Mouse (Mus musculus) neural tube, embryonic 12.5 days (tissue): ENCODE data around the gene Mcoln1. TPM values are rescaled to one million over a fixed set of nuclear protein-coding genes. Genes with fewer than 3 reads are reported as not detected.
A peak's percentile ranks its signal among the peaks of the same experiment; 100 is the strongest.

ENCODE experiments used
- ATAC-seq: fragments of 200-750 bp; cut with Nextera tagmentation; 2 replicates; pipeline ENCODE4 v1.8.0; 2017; ENCODE audit warnings: low read depth, mild to moderate bottlenecking, moderate TSS enrichment, moderate library complexity; ENCODE audit not compliant: low FRiP score
- H3K27ac ChIP-seq: fragments of 300-500 bp; sonication (generic); 2 replicates; pipeline ENCODE4 v1.5.1; 2016
- H3K27me3 ChIP-seq: fragments of 300-500 bp; sonication (generic); replicated peaks from 2 replicates; pipeline ENCODE4 v1.6.1; 2016; ENCODE audit warnings: mild to moderate bottlenecking
- H3K36me3 ChIP-seq: fragments of 300-500 bp; sonication (generic); 2 replicates; pipeline ENCODE4 v1.6.1; 2016; ENCODE audit warnings: mild to moderate bottlenecking
- H3K4me1 ChIP-seq: fragments of 300-500 bp; sonication (generic); 2 replicates; pipeline ENCODE4 v1.6.1; 2016
- H3K4me2 ChIP-seq: fragments of 300-500 bp; sonication (generic); replicated peaks from 2 replicates; pipeline ENCODE4 v1.6.1; 2016; ENCODE audit warnings: mild to moderate bottlenecking
- H3K4me3 ChIP-seq: fragments of 300-500 bp; sonication (generic); 2 replicates; pipeline ENCODE4 v1.5.1; 2016
- H3K9ac ChIP-seq: fragments of 300-500 bp; sonication (generic); 2 replicates; pipeline ENCODE4 v1.6.1; 2016; ENCODE audit warnings: mild to moderate bottlenecking
- H3K9me3 ChIP-seq: fragments of 300-500 bp; sonication (generic); 2 replicates; pipeline ENCODE4 v1.6.1; 2016; ENCODE audit warnings: mild to moderate bottlenecking
- whole genome bisulfite sequencing: fragments of 180-500 bp; shearing (Covaris S2); methylation state at CpG from one replicate; pipeline ENCODE4 v1.1.7; 2016; 5-methylcytosine and 5-hydroxymethylcytosine counted together
- polyA plus RNA-seq: library from polyadenylated mRNA; unstranded; fragments of >200 nt; fragmentation: Nextera tagmentation; extraction: Ambion mirVana; gene quantifications from 2 replicates; pipeline ENCODE4 v1.2.1, GENCODE M21; 2016

Mcoln1 gene
- polyA plus RNA-seq, 1 experiment from 2014 or later = 78.9 TPM

DNA sequence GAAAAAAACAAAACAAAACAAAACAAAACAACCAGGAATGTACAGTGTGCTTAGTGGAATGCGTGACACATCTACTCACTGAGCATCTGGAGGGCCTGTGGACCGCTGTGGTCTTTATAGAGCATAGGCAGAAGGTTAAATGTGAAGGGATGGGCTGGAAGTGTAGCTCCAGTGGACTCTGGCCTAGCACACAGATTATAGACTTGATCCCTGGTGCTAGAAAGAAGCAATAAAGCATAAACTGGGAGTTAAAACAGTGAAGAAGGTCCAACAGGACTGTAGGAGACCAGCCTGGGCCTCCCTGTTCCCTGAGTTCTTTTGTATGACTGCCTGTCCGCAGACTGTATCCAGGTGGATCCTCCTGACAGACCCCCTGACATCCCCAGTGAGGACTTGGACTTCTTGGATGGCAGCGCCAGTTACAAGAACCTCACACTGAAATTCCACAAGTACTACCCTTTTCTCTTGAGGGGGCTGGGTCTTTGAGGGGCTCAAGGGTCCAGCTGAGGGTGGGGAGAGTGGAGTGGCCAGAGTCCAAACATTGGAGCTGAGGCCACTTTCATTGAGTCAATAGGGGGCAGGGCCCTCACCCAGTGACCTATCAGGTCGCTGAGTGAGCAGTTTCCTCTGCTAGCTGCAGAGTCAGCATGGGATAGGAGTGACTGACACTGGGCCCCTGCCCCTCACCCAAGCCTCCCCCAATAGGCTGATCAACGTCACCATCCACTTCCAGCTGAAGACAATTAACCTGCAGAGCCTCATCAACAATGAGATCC lies 7.9 kb downstream of the Mcoln1 start:
- Histone ChIP-seq H3K4me3 (no peak overlapping the region), H3K9me3 (no peaks in the 10 kb centered on the region), H3K4me2 (no peak overlapping the region), H3K9ac (no peak overlapping the region), H3K27me3 (no peaks in the 10 kb centered on the region), H3K4me1 (no peaks in the 10 kb centered on the region), H3K36me3 (peaks cover 71% of the 10 kb centered on the region), H3K27ac (no peak overlapping the region)
- 87% methylated on average over 6 of the region's 6 CpGs for WGBS
- ATAC-seq = no peak

DNA sequence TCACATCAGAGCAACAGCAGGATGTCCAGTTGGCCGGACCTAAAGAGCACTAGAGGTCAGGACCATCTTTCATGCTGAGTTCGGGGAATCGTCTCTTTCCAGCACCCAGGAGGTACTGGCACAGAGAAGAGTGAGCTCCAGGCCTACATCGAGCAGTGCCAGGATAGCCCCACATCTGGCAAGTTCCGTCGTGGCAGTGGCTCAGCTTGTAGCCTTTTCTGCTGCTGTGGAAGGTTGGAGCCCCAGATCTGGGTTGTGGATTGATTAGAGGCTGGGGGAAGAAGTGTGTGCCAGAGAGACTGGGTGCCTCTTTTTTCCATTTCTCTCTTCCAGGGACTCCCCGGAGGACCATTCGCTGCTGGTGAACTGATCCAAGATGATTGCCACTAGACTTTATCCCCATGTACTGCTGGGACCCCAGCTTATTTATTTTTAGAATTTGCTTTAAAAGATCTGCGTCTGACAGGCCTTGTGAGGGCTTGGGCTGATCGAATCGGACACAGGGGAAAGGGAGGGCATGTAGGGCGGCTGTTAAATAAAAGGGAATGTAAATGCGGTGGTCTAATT lies 14.5 kb downstream of the Mcoln1 start:
- Histone ChIP-seq H3K27me3 (no peaks in the 10 kb centered on the region), H3K4me2 (peak overlapping the region; percentile 94), H3K9me3 (no peaks in the 10 kb centered on the region), H3K9ac (0 out of 2 replicates have a peak overlapping the region, but pooled peaks have one; percentile 26), H3K27ac (no peak overlapping the region), H3K4me3 (peak overlapping the region; percentile 56), H3K36me3 (peaks cover 42% of the 10 kb centered on the region), H3K4me1 (peaks cover 3% of the 10 kb centered on the region)
- 35% methylated on average over 13 of the region's 13 CpGs for WGBS
- ATAC-seq = no peak

GRCm38 (mm10) chr8:3515260-3515671 lies 15.0 kb downstream of the Mcoln1 start, which contains the start of gene Pnpla6:
TSS of gene Pnpla6 (plus strand) at chr8:3515384.
- Histone ChIP-seq H3K27ac (no peak within 1 kb of the TSS), H3K4me2 (peak within 1 kb of the TSS; percentile 94), H3K4me3 (peak within 1 kb of the TSS; percentile 56), H3K4me1 (peaks cover 3% of the 10 kb centered on the region), H3K9me3 (no peaks in the 10 kb centered on the region), H3K36me3 (peaks cover 37% of the 10 kb centered on the region), H3K9ac (peak within 1 kb of the TSS; percentile 60), H3K27me3 (no peaks in the 10 kb centered on the region)
- peak; percentile 64 for ATAC-seq
- WGBS = under 1% methylated on average over 25 of the region's 25 CpGs

DNA sequence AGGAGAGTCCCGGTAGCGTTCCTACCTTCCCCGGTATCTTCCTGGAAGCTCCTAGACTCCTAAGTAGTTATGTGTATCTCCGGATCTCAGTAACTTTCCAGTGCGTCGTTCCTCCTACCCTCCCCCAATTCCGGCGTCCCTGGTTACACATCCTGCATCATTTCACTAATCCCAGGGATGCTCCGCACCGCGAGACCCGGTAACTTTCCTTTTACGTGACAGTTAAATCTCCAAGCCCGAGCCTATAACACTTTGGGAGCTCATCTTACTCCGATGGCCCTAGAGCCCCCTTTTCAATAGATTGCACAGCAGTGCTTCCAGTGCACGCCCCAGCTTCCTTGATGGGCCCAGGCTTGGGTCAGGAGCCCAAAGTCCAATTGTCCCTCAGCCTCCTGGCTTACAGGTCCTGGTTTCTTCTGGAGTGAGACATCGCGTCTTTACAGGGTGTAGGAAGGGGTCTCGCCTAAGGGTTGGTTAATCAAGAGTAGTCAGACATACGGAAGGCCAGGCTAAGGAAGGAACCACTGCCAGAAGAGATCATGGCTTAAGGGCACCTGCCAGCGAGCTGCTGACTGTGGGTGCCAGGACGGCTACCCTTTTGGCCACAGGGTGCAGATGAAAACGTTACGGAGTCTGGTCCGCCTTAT lies 15.6 kb downstream of the Mcoln1 start:
- peaks cover 31% of the 10 kb centered on the region for H3K36me3 ChIP-seq
- H3K9me3 ChIP-seq = no peaks in the 10 kb centered on the region
- WGBS = under 1% methylated on average over 25 of the region's 25 CpGs
- peaks cover 3% of the 10 kb centered on the region for H3K4me1 ChIP-seq
- peak overlapping the region; percentile 60 for H3K9ac ChIP-seq
- H3K4me2 ChIP-seq = peak overlapping the region; percentile 94
- no peaks in the 10 kb centered on the region for H3K27me3 ChIP-seq
- peak; percentile 46 for ATAC-seq
- peak overlapping the region; percentile 56 for H3K4me3 ChIP-seq
- no peak overlapping the region for H3K27ac ChIP-seq

GRCm38 (mm10) chr8:3516450-3517116 lies 16.3 kb downstream of the Mcoln1 start:
- 2% methylated on average over 36 of the region's 36 CpGs for WGBS
- Histone ChIP-seq H3K36me3 (peaks cover 31% of the 10 kb centered on the region), H3K4me2 (peak overlapping the region; percentile 94), H3K9ac (peak overlapping the region; percentile 60), H3K27ac (no peak overlapping the region), H3K9me3 (no peaks in the 10 kb centered on the region), H3K4me1 (peaks cover 3% of the 10 kb centered on the region), H3K4me3 (peak overlapping the region; percentile 56), H3K27me3 (no peaks in the 10 kb centered on the region)
- ATAC-seq = peak; percentile 87

DNA sequence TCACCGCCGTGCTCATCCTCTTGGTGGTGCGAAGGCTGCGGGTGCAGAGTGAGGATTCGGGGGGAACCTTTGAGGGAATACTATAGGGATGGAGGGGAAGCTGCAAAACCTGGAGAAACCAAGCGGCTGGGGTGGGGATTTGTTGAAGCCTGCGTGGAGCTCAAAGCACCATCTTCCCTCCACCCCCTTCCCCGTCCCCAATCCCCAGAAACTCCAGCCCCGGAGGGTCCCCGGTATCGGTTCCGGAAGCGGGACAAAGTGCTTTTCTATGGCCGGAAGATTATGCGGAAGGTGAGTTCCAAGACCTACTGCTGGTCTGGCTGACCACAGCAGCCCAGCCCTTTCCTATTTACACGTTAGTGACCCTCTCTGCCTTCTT lies 16.8 kb downstream of the Mcoln1 start:
- peaks cover 32% of the 10 kb centered on the region for H3K36me3 ChIP-seq
- H3K27ac ChIP-seq = no peak overlapping the region
- 10% methylated on average over 16 of the region's 16 CpGs for WGBS
- 0 out of 2 replicates have a peak overlapping the region, but pooled peaks have one; percentile 14 for H3K9ac ChIP-seq
- no peak for ATAC-seq
- no peaks in the 10 kb centered on the region for H3K9me3 ChIP-seq
- peak overlapping the region; percentile 56 for H3K4me3 ChIP-seq
- H3K4me2 ChIP-seq = peak overlapping the region; percentile 94
- peaks cover 3% of the 10 kb centered on the region for H3K4me1 ChIP-seq
- H3K27me3 ChIP-seq = no peaks in the 10 kb centered on the region

DNA sequence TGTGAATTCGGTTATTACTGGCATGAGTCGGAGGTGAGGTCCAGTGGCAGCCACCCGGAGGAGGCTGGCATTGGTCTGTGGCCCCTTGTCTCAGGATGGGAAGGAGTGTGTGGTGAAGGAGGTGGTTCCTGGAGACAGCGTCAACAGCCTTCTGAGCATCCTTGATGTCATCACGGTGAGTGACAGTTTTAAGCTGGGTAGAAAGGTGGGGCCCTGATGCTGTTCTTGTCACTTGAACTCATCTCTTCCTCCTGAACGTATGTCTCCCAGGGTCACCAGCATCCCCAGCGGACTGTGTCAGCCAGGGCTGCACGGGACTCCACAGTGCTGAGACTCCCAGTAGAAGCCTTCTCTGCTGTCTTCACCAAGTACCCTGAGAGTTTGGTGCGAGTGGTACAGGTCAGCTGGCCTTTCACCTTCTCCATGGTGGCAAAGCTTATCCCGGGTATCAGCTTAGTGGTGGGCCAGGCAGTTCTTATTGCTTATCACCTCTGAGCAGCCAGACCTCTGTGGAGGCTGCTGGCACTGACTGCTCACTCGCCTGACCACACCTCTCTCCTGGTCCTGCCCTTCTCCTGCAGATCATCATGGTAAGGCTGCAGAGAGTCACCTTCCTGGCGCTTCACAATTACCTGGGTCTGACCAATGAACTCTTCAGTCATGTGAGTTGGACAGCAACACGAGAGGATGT lies 21.9 kb downstream of the Mcoln1 start:
- no peak for ATAC-seq
- 91% methylated on average over 13 of the region's 13 CpGs for WGBS
- Histone ChIP-seq H3K9me3 (no peaks in the 10 kb centered on the region), H3K4me2 (no peak overlapping the region), H3K4me3 (no peak overlapping the region), H3K9ac (no peak overlapping the region), H3K4me1 (no peaks in the 10 kb centered on the region), H3K27me3 (no peaks in the 10 kb centered on the region), H3K36me3 (peaks cover 45% of the 10 kb centered on the region), H3K27ac (no peak overlapping the region)

DNA sequence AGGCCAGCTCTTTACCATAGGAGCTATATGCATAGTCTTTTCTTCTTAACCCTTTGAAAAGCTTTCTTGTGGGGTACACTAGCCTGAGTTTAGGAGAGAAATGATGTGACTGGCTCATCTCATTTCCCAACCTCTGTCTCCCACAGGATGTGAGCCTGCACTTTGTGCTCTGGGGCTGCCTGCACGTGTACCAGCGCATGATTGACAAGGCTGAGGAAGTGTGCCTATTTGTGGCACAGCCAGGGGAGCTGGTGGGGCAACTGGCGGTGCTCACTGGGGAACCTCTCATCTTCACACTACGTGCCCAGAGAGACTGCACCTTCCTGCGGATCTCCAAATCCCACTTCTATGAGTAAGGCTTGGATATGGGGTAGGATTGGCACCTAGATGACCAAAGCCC lies 30.6 kb downstream of the Mcoln1 start:
- H3K4me3 ChIP-seq = no peak overlapping the region
- no peaks in the 10 kb centered on the region for H3K27me3 ChIP-seq
- H3K27ac ChIP-seq = no peak overlapping the region
- H3K4me1 ChIP-seq = no peaks in the 10 kb centered on the region
- H3K9me3 ChIP-seq = no peaks in the 10 kb centered on the region
- peaks cover 31% of the 10 kb centered on the region for H3K36me3 ChIP-seq
- no peak overlapping the region for H3K4me2 ChIP-seq
- WGBS = 90% methylated on average over 5 of the region's 5 CpGs
- no peak overlapping the region for H3K9ac ChIP-seq
- ATAC-seq = no peak

GRCm38 (mm10) chr8:3531936-3532335 lies 31.7 kb downstream of the Mcoln1 start:
- 95% methylated on average over 18 of the region's 18 CpGs for WGBS
- Histone ChIP-seq H3K36me3 (peaks cover 36% of the 10 kb centered on the region), H3K4me3 (no peak overlapping the region), H3K9me3 (no peaks in the 10 kb centered on the region), H3K9ac (no peak overlapping the region), H3K27ac (no peak overlapping the region), H3K4me2 (no peak overlapping the region), H3K27me3 (no peaks in the 10 kb centered on the region), H3K4me1 (no peaks in the 10 kb centered on the region)
- no peak for ATAC-seq

GRCm38 (mm10) chr8:3536053-3536841 lies 36.0 kb downstream of the Mcoln1 start:
- Histone ChIP-seq H3K36me3 (peaks cover 67% of the 10 kb centered on the region), H3K9me3 (no peaks in the 10 kb centered on the region)

DNA sequence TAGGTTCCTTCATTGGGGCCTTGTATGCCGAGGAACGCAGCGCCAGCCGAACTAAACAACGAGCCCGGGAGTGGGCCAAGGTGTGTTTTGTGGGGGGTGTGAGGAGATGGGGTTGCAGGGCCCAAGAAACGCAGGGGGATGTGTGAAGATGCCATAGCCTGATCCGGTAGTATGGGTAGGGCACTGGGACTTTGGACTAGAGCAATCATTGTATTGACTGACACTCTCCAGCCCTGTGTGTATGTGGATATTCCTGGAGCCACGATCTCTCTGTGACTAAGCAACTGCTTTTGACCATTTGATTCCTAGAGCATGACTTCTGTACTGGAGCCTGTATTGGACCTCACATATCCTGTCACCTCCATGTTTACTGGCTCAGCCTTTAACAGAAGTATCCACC lies 36.7 kb downstream of the Mcoln1 start:
- no peaks in the 10 kb centered on the region for H3K27me3 ChIP-seq
- no peaks in the 10 kb centered on the region for H3K4me1 ChIP-seq
- H3K4me3 ChIP-seq = no peak overlapping the region
- H3K4me2 ChIP-seq = no peak overlapping the region
- no peak overlapping the region for H3K27ac ChIP-seq
- ATAC-seq = no peak
- 97% methylated on average over 9 of the region's 9 CpGs for WGBS
- H3K36me3 ChIP-seq = peaks cover 67% of the 10 kb centered on the region
- no peaks in the 10 kb centered on the region for H3K9me3 ChIP-seq
- H3K9ac ChIP-seq = no peak overlapping the region

More at GRCm38 (mm10) chr8:3536053-3536841, 36.0 kb downstream of the Mcoln1 start:
- no peak overlapping the region for H3K4me2 ChIP-seq
- H3K27me3 ChIP-seq = no peaks in the 10 kb centered on the region
- H3K9ac ChIP-seq = no peak overlapping the region
- no peaks in the 10 kb centered on the region for H3K4me1 ChIP-seq
- WGBS = 62% methylated on average over 15 of the region's 15 CpGs
- H3K4me3 ChIP-seq = no peak overlapping the region
- no peak overlapping the region for H3K27ac ChIP-seq
- ATAC-seq = no peak
